Mouse (Mus musculus) forelimb bud, embryonic 11.5 days (tissue): ENCODE results near the gene Anapc11.
A peak's percentile ranks its signal among the peaks of the same experiment; 100 is the strongest.
"Not testable (repeated sequence)": the region's sequence is repeated elsewhere in the genome, so short reads cannot be mapped to it uniquely, and the experiment has no call there.

Experiments
- DNase-seq: peaks from one replicate; pipeline ENCODE4 v3.0.0-alpha.2; 2012; ENCODE audit warnings: low read depth, low spot score

Anapc11 gene

DNA sequence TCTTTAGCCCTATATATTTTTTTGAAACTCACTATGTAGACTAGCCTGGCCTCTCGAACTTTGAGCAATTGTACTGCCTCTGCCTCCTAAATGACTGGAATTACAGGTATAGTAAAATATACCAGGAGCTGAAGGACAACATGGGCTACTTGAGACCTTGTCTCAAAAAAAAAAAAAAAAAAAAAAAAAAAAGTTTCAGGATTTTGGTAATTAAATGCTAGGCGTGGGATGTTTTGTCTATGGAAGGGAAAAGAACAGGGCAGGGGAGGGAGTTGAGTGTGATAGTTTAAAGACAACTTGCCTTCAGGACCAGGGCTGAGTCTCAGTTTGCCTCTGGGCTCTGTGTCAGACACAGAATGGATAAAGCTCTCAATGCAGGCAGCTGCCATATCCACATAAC is 23.2 kb upstream of the Anapc11 start:
- DNase-seq: no peak

DNA sequence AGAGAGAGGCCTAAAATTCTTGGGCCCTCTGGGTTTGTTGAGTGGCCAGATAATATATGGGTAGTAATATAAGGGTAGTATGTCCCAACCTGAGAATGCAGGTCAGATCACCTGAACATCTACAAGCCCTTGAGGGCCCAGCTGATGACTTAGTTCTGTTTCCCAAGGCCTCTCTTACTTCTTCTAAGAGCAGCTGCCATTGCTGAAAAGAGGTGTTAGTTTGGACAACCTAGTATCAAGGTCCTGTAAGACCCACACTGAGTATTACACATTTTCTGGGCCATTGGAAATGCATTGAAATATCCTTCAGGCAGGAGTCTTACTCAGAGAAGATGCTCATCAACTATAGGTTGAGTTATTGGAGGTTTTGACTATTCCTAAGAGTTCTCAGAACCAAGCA is 22.3 kb upstream of the Anapc11 start:
- no peak for DNase-seq

DNA sequence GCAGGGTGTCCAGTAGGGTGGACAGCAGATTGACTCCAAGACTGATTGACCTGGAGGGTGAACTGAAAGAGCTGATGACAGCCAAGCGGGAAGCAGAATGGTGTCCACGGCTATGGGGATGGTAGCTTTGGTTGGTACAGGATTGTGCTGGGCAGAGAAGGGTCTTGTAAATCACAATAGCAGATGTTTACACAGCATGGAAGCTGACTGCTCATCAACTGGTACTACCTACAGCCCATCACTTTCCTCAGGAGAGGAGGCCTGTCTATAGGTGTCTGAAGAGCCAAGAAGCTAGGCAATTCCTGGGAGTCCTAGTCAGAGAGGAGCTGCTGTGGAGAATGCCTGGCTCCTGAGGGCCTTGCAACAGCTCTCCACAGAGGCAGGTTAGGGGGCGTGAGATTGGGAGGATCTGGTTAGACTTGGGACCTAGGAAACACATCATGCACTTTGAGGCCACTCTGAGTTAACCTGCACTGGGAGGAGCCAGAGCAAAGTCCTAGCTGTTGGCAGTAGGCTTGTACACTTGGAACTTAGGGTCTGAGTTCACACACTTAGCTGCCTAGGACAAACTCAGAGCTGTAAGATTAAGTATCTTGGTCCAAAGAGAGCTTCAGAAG is 21.7 kb upstream of the Anapc11 start:
- DNase-seq: no peak

DNA sequence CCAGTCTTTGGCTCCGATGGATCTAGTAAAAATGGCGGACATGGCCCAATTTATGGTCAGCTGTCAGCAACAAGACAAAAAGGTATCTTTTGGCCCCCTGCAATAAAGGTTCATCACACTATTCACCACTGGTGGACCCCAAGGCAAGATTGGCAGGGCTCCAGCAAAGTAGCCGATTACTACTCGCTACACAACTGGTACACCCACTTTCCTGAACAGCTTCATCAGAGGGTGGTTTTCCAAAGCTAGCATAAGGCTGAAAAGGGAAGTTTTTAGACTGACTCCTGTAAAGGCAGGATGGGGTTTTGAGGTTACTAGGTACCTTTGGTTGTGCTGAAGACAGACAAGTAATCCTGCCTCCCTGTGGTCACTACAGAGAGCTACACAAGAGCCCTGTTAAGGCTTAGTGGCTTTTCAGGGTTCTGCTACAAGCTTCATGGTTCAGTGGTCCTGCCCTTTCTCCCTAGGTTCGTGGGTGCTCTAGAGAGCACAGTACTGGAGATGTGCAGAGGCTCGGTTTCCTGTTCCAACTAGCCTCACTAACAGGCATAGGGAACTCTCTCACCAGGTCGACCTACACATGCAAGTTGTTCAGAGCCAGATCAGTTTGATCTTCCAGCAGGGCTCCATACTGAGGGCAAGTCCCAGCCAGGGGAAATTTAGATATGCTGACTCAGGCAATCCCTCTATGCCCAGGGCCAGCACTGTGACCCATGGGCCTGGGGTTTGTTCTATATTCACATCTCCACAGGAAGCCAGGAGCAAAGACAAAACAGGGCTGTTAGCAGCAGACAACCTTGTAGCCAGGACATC is 20.8 kb upstream of the Anapc11 start:
- no peak for DNase-seq

DNA sequence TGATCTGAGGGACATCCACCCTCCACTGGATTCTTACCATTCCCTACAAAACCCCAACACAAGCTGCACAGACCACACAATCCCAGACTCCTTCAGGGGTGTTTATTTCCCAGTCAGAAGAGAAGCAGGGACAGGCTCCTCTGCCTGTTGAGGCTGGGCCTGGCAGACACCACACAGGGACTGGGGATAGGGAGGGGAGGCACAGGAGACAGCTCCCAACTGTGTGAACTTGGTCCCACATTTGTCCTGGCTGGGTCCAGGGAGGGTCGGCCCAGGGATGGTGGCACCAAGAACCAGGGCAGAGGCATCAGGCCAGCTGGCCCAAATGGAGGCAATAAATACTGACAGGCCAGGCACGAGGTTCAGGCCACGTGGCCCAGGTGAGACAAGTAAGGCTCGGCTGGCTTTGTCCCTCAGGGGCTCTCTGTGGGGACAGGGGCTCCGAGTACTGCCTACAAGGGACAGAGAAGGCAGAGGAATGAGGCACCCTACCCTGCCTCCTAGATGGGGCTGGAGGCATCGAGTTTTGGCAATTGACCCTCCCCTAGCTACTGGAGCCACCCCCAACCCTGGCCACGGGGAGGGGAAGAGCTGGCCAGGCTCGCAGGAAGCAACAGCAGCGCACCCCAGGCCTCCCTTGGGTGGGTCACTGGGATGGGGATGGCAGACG is 20.1 kb upstream of the Anapc11 start:
- no peak for DNase-seq

DNA sequence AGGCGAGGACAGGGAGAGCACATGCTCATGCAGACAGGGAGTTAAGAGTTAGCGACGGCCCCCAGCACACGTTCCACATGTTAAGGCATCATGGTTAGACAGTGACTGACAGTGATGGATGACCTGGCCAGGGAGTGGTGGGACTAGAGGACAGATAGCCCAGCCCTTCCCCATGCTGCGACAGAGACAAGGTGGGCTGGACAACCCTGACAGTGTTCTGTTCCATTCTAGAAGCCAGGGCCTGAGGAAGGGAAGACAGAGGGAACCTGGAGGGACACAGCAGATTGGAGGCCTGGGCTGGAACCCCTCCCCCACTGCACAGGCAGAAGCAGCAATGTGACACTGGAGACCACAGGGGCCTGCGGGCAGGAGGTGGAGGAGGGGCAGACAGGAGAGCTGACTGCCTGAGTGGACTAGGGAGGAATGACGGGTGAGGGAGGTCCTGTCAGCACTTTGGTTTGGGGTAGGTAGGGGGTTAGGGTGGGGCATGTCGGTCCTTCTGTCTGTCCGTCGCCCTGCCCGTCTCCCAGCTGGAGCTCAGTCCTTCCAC is 19.5 kb upstream of the Anapc11 start:
- DNase-seq: no peak

DNA sequence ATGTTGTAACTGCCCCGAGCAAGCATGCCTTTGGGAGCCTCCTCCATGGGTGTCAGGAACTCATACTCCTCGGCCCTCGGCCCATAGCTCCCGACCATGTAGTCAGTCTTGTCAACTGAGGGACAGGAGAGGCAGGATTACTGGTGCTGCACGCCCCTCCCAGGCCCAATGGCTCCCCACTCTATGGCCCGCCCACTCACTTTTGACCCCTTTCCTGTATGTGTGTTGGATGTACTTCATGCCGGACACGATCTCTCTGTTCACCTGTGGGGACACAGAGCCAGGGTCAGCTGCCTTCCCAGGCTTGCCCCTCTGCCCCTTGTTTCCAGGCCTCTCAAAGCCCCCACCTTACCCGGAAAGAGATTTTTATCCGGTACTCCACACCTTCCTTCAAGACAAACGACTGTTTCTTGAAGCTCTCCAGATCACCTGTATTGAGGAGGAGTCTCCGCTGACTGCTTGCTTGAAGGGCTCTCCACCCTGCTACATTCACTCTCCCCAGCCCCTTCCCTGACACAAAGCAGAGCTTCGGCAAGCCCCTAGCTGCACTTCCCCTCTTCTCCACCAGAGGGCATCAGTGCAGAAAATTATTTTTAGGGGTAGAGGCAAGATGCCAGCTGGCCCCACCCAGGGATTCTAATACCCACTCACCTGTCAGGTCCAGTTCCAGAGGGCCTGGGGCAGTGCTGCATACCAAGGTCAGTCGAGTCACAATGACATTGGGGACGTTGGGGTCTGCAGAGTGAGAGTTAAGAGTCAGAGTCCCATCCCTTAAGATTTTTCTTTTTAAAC is 18.7 kb upstream of the Anapc11 start:
- DNase-seq: peak; percentile 85

DNA sequence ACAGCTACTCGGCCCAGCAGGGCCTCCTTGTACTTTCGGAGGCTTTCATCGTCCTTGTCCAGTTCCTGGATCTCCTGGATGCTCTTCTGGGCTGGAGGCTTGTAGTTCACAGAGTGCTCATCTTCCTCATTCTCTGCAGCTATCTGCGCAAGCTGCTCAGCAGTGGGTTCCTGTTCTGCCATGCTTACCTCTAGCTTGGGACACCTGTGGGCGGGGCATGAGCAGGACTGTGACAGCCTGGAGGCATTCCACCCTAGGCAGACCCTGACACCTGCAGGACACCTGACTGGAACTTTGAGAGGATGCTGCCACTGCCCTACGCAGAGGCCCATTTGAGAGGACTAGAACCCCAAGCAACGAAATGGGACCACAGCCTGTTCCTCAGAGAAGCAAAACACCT is 18.0 kb upstream of the Anapc11 start:
- DNase-seq: no peak

DNA sequence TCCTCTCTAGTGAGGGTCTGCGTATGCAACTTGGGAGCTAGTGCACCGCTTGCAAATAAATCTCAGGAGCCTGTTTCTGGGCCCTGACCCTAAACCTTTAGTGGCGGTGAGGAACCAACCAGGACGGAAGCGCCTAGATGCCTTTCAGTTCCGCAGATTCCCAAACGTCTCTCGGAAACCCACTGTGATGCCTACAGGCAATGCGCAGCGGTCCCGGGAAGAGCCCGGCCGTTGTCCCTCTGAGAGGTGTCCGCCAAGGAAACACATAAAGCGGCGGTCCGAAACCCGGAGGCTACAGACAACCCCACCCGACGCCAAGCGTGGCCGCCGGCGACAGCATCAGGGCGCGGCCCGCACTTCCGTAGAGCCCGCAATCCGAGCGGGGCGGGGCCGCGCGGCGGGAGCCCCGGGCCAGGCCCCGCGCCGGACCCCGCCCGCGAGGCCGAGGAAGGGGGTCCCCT is 17.3 kb upstream of the Anapc11 start:
- DNase-seq: no peak

DNA sequence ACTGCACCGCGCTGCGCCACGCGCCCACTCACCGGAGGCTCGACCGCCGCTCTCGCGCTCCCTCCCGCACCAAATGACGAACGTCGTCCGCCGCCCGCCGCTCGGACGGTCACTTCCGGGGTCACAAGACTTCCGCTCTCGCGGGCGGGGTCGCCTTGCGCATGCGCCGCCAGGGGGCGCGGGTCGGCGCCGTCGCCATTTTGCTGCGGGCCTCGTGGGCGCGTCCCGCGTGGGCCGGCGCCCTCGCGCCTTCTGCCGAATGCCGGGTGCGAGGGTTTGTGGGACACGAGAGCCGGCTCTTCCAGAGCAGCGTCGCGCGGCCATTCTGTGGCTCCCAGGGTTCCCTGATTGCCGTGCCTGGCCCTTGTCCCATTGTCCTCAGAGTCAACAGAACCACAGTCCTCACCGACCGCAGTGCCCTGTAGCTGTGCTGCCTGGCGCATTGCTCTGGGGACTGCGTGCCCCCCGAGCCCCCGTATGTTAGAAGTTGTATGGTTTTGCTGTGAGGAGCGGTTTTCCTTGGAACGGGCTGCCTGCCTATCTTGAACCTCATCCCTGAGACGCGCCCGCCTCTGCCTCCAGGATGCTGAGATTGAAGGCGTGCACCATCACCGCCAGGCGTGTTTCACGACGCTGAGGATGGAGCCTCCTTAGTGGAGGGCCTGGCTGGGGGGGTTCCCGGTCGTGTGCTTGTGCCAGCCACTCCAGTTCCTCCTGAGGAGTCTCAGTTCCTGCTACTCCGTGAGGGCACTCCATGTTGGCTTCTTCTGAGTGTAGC is 16.5 kb upstream of the Anapc11 start, which contains the start of gene Arhgdia:
TSS of gene Arhgdia (minus strand) at position 135 of the 778 bp plus-strand sequence.
- DNase-seq: peak; percentile 85

DNA sequence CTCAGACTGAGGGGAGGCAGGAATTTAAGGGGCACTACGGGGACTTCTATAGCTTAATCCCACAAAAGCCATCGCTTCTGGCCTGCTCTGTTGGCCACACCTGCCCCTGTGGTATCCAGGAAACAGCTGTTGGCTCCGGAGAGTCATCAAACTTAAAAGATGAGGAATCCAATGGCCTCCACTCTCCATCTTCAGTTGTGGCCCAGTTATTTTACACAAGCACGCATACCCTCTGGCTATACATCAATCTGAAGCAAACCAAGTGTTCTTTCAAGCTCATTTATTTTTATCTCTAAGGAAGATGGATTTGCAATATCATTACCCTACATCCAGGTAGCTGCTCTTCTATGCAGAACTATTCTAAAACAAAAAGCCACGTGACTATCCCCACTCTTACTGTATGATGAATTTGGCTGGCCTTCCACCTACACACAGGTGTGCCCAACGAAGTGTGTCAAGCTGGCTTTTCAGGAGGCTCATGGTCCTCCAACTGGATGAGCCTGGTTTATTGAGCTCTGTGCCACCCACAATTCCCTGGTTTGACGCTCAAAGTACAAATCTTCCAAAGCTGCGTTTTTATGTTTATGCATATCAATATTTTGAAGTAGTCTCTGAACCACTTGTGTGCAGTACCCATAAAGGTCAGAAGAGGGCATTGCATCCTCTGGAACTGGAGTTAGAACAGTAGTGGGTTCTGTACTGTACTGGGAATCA is 15.8 kb upstream of the Anapc11 start:
- no peak for DNase-seq

DNA sequence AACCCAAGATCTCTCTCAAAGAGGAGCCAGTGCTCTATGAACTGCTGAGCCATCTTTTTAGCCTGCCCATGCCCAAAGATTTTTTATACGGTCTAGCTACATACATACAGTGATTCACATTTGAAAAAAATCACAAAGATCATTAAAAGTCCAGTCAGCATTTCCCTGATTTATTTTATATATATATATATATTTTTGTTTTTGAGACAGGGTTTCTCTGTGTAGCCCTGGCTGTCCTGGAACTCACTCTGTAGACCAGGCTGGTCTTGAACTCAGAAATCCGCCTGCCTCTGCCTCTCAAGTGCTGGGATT is 15.3 kb upstream of the Anapc11 start:
- DNase-seq: not testable (repeated sequence)

DNA sequence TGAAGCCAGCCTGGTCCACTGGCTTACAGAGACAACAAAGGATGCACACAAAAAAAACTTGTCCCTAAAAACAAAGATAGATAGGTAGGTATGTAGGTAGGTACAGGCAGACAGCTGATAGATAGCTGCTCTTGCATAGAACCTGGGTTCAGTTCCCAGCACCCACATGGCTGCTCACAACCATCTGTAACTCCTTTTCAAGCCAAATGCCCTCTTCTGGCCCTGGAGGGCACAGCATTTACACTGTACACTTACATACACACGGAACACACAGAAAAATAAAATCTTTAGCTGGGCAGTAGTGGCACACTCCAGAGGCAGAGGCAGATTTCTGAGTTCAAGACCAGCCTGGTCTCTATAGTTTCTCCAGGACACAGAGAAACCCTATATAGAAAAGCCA is 14.3 kb upstream of the Anapc11 start:
- no peak for DNase-seq

DNA sequence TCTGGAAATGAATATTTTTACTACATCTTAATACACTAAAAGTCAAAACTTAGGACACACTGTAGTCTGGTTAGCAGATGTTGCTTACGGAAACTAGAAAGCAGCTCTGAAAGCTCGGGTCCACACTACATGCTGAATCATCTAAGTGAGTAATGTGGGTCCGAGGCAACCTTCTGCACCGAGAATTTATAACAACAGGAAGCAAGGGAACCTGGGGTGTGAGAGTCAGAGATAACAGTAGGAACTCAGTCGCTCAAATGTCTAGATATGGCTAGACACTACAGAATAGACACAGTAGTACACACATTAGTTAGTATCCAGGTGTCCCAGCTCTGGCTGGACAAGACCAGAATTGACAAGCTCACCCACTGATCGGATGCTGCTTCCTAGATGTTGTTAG is 9.7 kb upstream of the Anapc11 start:
- DNase-seq: no peak

DNA sequence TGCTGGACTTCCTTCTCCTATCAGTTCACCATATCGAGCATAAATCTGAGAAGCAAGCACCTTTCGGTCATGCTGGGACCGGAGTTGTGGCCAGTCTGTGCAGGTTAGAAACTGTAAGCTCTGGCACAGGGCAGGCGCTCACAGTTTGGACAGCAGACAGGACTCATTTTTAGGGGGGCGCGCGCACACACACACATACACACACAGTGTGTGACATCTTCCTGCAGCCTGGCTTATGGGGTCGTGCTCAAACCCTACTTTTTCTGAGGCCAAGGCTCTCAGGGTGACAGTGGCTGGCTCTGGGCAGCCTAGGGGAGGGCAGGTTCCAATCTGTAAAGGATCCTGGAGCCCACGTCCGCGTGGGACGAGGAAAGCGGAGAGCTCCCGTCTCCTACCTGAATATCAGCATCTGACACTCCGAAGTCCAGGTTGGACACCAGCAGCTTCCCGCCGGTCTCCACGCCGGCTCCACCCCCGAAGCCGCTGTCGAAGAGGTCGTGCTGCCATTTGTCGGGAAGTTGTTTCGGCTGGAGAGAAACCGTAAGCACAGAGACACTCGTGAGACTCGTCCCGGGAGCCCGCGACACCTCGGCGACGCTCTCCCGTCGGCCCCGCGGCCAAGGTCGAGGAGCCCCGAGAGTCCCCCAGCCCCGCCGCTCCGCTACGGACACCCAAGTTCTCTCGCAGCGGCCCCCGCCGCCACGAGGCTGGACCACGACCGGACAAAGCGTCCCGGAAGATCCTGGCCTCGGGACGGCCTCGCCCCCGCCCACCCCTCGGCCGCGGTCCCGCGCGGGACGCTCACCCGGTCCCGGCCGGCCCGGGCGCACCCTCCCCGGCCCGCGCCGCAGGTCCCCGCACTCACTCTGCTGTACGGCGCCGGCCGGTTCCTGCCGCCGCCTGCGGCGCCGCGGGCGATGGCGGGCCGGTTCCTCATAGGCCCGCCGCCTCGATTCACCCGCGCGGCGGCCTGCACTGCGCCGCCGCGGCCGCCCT is 683 bp upstream of the Anapc11 start:
- no peak for DNase-seq

DNA sequence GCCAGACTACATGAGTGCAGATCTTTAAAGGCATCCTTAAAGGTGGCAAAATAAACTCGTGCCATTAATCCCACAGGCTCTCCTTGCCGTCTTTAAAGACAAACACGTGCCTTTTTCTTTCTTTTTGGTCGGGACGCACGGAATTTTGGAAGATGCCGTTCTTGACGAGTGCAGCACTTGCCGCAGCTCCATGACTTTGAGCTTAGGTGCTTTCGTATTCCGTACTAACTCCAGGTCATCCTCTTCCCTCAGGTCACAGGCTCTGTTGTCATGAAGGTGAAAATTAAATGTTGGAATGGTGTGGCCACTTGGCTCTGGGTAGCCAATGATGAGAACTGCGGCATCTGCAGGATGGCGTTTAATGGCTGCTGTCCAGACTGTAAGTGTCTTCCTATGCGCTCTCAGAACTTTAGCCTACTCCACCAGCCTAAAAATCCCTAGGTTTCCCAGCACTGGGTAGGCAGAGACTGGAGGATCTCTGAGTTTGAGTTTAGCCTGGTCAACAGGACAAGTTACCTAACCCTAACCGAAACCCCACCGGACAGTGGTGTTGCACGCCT is 849 bp downstream of the Anapc11 start:
- no peak for DNase-seq

DNA sequence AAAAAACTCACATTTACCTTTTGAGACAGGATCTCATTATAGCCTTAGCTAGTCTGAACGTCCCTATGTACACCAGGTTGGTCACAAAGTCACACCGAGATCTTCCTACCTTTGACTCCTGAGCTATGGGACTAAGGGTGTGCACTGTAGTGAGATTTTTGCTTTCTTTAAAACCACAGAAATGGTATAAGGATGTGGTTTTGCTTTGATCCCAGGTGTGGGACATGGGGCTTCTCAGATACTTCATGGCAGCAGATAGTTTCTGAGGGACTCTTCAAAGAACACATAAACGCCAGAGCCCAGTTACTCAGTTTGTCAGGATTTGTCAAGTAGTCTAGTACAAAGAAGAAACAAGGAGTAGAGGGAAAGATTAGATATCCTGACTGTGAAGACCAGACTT is 2.5 kb downstream of the Anapc11 start:
- DNase-seq: no peak

DNA sequence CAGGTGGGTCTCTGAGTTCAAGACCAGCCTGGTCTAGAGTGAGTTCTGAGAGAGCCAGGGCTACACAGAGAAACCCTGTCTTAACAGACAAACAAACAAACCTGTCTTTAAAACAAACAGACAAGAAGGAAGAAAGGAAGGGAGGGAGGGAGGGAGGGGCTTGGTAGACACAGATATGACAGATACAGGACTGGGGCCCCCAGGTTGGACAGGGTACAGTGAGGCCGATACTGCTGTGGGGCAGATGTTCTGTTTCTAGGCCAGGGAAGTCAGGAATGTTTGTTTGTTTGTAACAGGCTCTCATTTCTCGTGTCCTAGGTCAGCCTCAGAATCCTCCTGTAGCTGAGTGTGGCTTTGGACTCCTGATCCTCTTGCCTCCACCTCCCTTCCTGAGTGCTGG is 5.3 kb downstream of the Anapc11 start:
- DNase-seq: no peak

DNA sequence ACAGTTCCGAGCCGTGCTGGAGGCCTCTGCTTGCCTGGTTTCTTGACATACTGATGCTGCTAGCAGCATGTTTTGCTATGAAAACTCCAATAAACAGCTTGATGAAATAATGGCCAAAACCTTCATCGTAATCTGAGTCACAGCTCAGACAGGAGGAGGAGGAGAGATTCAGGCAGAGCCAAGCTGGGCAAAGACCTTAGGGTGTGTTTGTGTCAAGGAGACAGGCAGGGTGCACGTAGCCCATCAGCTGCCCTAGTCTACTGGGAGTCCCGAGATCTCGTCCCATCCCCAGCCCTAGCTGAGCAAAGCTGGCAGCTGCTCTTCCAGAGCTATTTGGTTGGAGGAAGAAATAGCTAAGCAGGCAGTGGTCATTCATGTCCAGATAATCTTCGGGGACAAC is 7.4 kb downstream of the Anapc11 start:
- no peak for DNase-seq
